Mouse (Mus musculus) embryonic facial prominence, embryonic 15.5 days (tissue): ENCODE results near the gene Tmem252. TPM values are rescaled to one million over a fixed set of nuclear protein-coding genes. Genes with fewer than 3 reads are reported as not detected.
"Not testable (repeated sequence)": the region's sequence is repeated elsewhere in the genome, so short reads cannot be mapped to it uniquely, and the experiment has no call there.

ENCODE experiments used
- ATAC-seq: fragments of 200-750 bp; cut with Nextera tagmentation; 2 replicates; pipeline ENCODE4 v1.8.0; 2017; ENCODE audit warnings: low read depth, moderate TSS enrichment; ENCODE audit not compliant: insufficient number of reproducible peaks, low FRiP score, low TSS enrichment
- H3K27ac ChIP-seq: fragments of 300-500 bp; sonication (generic); replicated peaks from 2 replicates; pipeline ENCODE4 v1.5.1; 2015; ENCODE audit warnings: mild to moderate bottlenecking, inconsistent platforms
- H3K27me3 ChIP-seq: fragments of 300-500 bp; sonication (generic); 2 replicates; pipeline ENCODE4 v1.6.1; 2015; ENCODE audit warnings: inconsistent platforms
- H3K36me3 ChIP-seq: fragments of 300-500 bp; sonication (generic); 2 replicates; pipeline ENCODE4 v1.6.1; 2015; ENCODE audit warnings: mild to moderate bottlenecking, inconsistent platforms
- H3K4me1 ChIP-seq: fragments of 300-500 bp; sonication (generic); 2 replicates; pipeline ENCODE4 v1.6.1; 2015; ENCODE audit warnings: inconsistent platforms
- H3K4me2 ChIP-seq: fragments of 300-500 bp; sonication (generic); replicated peaks from 2 replicates; pipeline ENCODE4 v1.6.1; 2015; ENCODE audit warnings: mild to moderate bottlenecking, inconsistent platforms
- H3K4me3 ChIP-seq: fragments of 300-500 bp; sonication (generic); replicated peaks from 2 replicates; pipeline ENCODE4 v1.5.1; 2015; ENCODE audit warnings: mild to moderate bottlenecking, inconsistent platforms
- H3K9ac ChIP-seq: fragments of 300-500 bp; sonication (generic); 2 replicates; pipeline ENCODE4 v1.6.1; 2015; ENCODE audit warnings: inconsistent platforms
- H3K9me3 ChIP-seq: fragments of 300-500 bp; sonication (generic); replicated peaks from 2 replicates; pipeline ENCODE4 v1.6.1; 2016; ENCODE audit warnings: inconsistent platforms
- WGBS: fragments of 180-500 bp; shearing (Covaris S2); methylation state at CpG from one replicate; pipeline ENCODE4 v1.1.7; 2015; 5-methylcytosine and 5-hydroxymethylcytosine counted together
- polyA plus RNA-seq: library from polyadenylated mRNA; unstranded; fragments of >200 nt; fragmentation: Nextera tagmentation; extraction: Ambion mirVana; gene quantifications from 2 replicates; pipeline ENCODE4 v1.2.1, GENCODE M21; 2015

Tmem252 gene
- polyA plus RNA-seq, 1 experiment from 2014 or later = 4.1 TPM

- H3K4me1 ChIP-seq = no peaks in the 10 kb centered on the region
- H3K4me3 ChIP-seq = no peak overlapping the region
- H3K9ac ChIP-seq = no peak overlapping the region
- no peaks in the 10 kb centered on the region for H3K27me3 ChIP-seq
- ATAC-seq = no peak
- H3K9me3 ChIP-seq = no peaks in the 10 kb centered on the region
- no peak overlapping the region for H3K27ac ChIP-seq
- 58% methylated on average over 12 of the region's 12 CpGs for WGBS
- H3K36me3 ChIP-seq = no peaks in the 10 kb centered on the region
- no peak overlapping the region for H3K4me2 ChIP-seq
These were observed 9.4 kb downstream of the Tmem252 start for GRCm38 (mm10) chr19:24683016-24683720.

- Histone ChIP-seq H3K9me3 (no peaks in the 10 kb centered on the region), H3K27me3 (no peaks in the 10 kb centered on the region), H3K4me1 (no peaks in the 10 kb centered on the region), H3K4me3 (no peak overlapping the region), H3K4me2 (no peak overlapping the region), H3K36me3 (no peaks in the 10 kb centered on the region), H3K27ac (no peak overlapping the region), H3K9ac (no peak overlapping the region)
- 85% methylated on average over 10 of the region's 10 CpGs for WGBS
- no peak for ATAC-seq
These were observed 12.6 kb downstream of the Tmem252 start for GRCm38 (mm10) chr19:24686411-24686810.

- Histone ChIP-seq H3K27me3 (no peaks in the 10 kb centered on the region), H3K4me3 (no peak overlapping the region), H3K27ac (no peak overlapping the region), H3K36me3 (no peaks in the 10 kb centered on the region), H3K4me1 (no peaks in the 10 kb centered on the region), H3K9ac (no peak overlapping the region), H3K4me2 (no peak overlapping the region), H3K9me3 (no peaks in the 10 kb centered on the region)
- 71% methylated on average over 6 of the region's 6 CpGs for WGBS
- ATAC-seq = no peak
These were observed 14.5 kb downstream of the Tmem252 start for GRCm38 (mm10) chr19:24688327-24688726.

- no peak overlapping the region for H3K27ac ChIP-seq
- H3K36me3 ChIP-seq = no peaks in the 10 kb centered on the region
- no peaks in the 10 kb centered on the region for H3K9me3 ChIP-seq
- no peak for ATAC-seq
- H3K9ac ChIP-seq = no peak overlapping the region
- H3K27me3 ChIP-seq = no peaks in the 10 kb centered on the region
- H3K4me3 ChIP-seq = no peak overlapping the region
- no peak overlapping the region for H3K4me2 ChIP-seq
- no peaks in the 10 kb centered on the region for H3K4me1 ChIP-seq
- 92% methylated on average over 4 of the region's 4 CpGs for WGBS
These were observed 15.7 kb downstream of the Tmem252 start for GRCm38 (mm10) chr19:24689531-24689930.

GRCm38 (mm10) chr19:24692691-24693090, 18.9 kb downstream of the Tmem252 start:
- no peaks in the 10 kb centered on the region for H3K9me3 ChIP-seq
- no peak overlapping the region for H3K4me2 ChIP-seq
- no peak for ATAC-seq
- no peak overlapping the region for H3K27ac ChIP-seq
- H3K4me1 ChIP-seq = no peaks in the 10 kb centered on the region
- H3K36me3 ChIP-seq = no peaks in the 10 kb centered on the region
- H3K27me3 ChIP-seq = no peaks in the 10 kb centered on the region
- H3K9ac ChIP-seq = no peak overlapping the region
- no peak overlapping the region for H3K4me3 ChIP-seq
- WGBS = 87% methylated on average over 2 of the region's 2 CpGs

GRCm38 (mm10) chr19:24697946-24698345, 24.1 kb downstream of the Tmem252 start:
- no peak overlapping the region for H3K4me3 ChIP-seq
- H3K4me2 ChIP-seq = no peak overlapping the region
- no peak overlapping the region for H3K9ac ChIP-seq

GRCm38 (mm10) chr19:24698651-24699050, 24.8 kb downstream of the Tmem252 start:
- no peak overlapping the region for H3K4me2 ChIP-seq
- no peak overlapping the region for H3K9ac ChIP-seq
- H3K4me3 ChIP-seq = no peak overlapping the region
- no peaks in the 10 kb centered on the region for H3K27me3 ChIP-seq
- H3K27ac ChIP-seq = no peak overlapping the region
- 61% methylated on average over 5 of the region's 5 CpGs for WGBS
- no peaks in the 10 kb centered on the region for H3K36me3 ChIP-seq
- no peak for ATAC-seq
- H3K4me1 ChIP-seq = no peaks in the 10 kb centered on the region
- H3K9me3 ChIP-seq = no peaks in the 10 kb centered on the region

More at GRCm38 (mm10) chr19:24697946-24698345, 24.1 kb downstream of the Tmem252 start:
- Histone ChIP-seq H3K4me1 (no peaks in the 10 kb centered on the region), H3K36me3 (no peaks in the 10 kb centered on the region), H3K27ac (no peak overlapping the region), H3K9me3 (no peaks in the 10 kb centered on the region), H3K27me3 (no peaks in the 10 kb centered on the region)
- no peak for ATAC-seq
- WGBS = 71% methylated on average over 1 of the region's 1 CpGs

- 84% methylated on average over 3 of the region's 3 CpGs for WGBS
- no peaks in the 10 kb centered on the region for H3K36me3 ChIP-seq
- no peak overlapping the region for H3K4me2 ChIP-seq
- H3K27ac ChIP-seq = no peak overlapping the region
- no peak overlapping the region for H3K4me3 ChIP-seq
- ATAC-seq = no peak
- no peaks in the 10 kb centered on the region for H3K9me3 ChIP-seq
- no peaks in the 10 kb centered on the region for H3K27me3 ChIP-seq
- no peaks in the 10 kb centered on the region for H3K4me1 ChIP-seq
- no peak overlapping the region for H3K9ac ChIP-seq
These were observed 25.4 kb downstream of the Tmem252 start for GRCm38 (mm10) chr19:24699196-24699595.

- Histone ChIP-seq H3K27me3 (no peaks in the 10 kb centered on the region), H3K9me3 (no peaks in the 10 kb centered on the region), H3K4me1 (no peaks in the 10 kb centered on the region), H3K9ac (no peak overlapping the region), H3K27ac (no peak overlapping the region), H3K4me2 (no peak overlapping the region), H3K36me3 (no peaks in the 10 kb centered on the region), H3K4me3 (no peak overlapping the region)
- ATAC-seq = no peak
These were observed 26.1 kb downstream of the Tmem252 start for GRCm38 (mm10) chr19:24699910-24700309.

- no peak overlapping the region for H3K4me3 ChIP-seq
- no peak overlapping the region for H3K4me2 ChIP-seq
- H3K9me3 ChIP-seq = no peaks in the 10 kb centered on the region
- no peaks in the 10 kb centered on the region for H3K36me3 ChIP-seq
- H3K27me3 ChIP-seq = no peaks in the 10 kb centered on the region
- no peak overlapping the region for H3K9ac ChIP-seq
- H3K4me1 ChIP-seq = no peaks in the 10 kb centered on the region
- no peak for ATAC-seq
- no peak overlapping the region for H3K27ac ChIP-seq
- 89% methylated on average over 5 of the region's 5 CpGs for WGBS
These were observed 26.9 kb downstream of the Tmem252 start for GRCm38 (mm10) chr19:24700664-24701063.

GRCm38 (mm10) chr19:24701716-24702115, 27.9 kb downstream of the Tmem252 start:
- no peak overlapping the region for H3K9ac ChIP-seq

GRCm38 (mm10) chr19:24703168-24703567, 29.4 kb downstream of the Tmem252 start:
- not testable (repeated sequence) for H3K27me3 ChIP-seq, H3K4me3 ChIP-seq, H3K9me3 ChIP-seq, H3K36me3 ChIP-seq, H3K4me2 ChIP-seq, H3K9ac ChIP-seq, ATAC-seq, H3K27ac ChIP-seq, H3K4me1 ChIP-seq
- 47% methylated on average over 1 of the region's 1 CpGs for WGBS

More at GRCm38 (mm10) chr19:24701716-24702115, 27.9 kb downstream of the Tmem252 start:
- Histone ChIP-seq H3K27ac (no peak overlapping the region), H3K4me1 (no peaks in the 10 kb centered on the region), H3K4me2 (no peak overlapping the region), H3K9me3 (no peaks in the 10 kb centered on the region), H3K4me3 (no peak overlapping the region), H3K36me3 (no peaks in the 10 kb centered on the region), H3K27me3 (no peaks in the 10 kb centered on the region)
- whole genome bisulfite sequencing = 70% methylated on average over 8 of the region's 8 CpGs
- no peak for ATAC-seq
